Mouse (Mus musculus): ENCODE measurements around the gene Aff1. TPM values are rescaled to one million over a fixed set of nuclear protein-coding genes. Genes with fewer than 3 reads are reported as not detected.

Aff1 gene
- polyA plus RNA-seq, 1 experiment from 2014 or later: 3.5 TPM

DNA sequence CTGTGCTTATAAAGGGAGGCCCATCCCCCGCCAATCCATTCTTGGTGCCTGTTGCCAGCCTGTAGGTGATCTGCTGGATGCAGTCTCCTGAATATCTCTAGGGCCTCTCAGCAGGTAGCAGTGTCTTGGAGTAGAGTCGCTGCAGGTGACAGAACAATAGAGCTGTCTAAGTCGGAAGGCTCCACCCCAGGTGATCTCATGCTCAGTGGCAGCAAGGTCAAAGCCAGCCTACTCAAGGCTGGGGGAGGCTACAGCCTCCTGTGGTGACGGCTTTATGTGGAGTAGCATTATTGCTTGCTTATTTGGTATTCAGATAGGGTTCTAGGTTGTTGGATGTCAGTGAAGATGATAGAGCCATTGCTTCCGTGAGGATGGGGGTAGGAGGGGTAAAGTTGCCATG is 121.1 kb downstream of the Aff1 start:
- 71% methylated on average over 5 of the region's 5 CpGs for WGBS
- no peak for DNase-seq (ENCODE audit: low spot score)
- H3K4me3 ChIP-seq: no peak overlapping the region
- H3K27me3 ChIP-seq (ENCODE audit: low read depth, poor library complexity, severe bottlenecking): no peaks in the 10 kb centered on the region
- no peaks in the 10 kb centered on the region for H3K36me3 ChIP-seq
- H3K9me3 ChIP-seq (replicated peaks): no peaks in the 10 kb centered on the region
- H3K4me1 ChIP-seq: peaks cover 15% of the 10 kb centered on the region
- no peak overlapping the region for H3K27ac ChIP-seq (replicated peaks)

DNA sequence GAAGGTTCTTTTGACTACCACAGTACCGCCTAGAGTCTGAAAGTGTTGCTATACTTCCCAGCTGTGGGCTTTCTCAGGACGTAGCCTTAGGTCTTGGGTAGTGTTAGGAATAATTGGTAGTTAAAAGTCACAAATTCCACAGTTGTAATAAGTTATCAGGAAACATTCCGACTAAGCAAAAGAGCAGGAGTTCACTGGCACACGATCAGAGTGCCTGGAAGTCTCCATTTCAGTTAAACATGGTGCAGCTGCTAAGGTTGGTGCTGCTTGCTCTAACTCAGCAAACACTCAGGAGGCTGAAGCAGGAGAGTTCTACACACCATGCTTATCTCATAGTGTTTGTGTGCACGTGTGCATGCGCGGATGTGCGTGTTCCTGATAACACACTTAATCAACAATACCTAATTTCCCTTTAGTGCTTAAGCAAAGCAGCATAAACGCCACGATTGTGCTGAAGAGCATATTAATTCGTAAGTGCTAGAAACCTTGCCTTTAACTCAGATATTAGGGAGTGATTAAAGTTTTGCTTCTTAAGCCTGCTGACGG is 121.9 kb downstream of the Aff1 start:
- Histone ChIP-seq H3K4me3 (no peak overlapping the region), H3K36me3 (no peaks in the 10 kb centered on the region), H3K9me3 (replicated peaks) (no peaks in the 10 kb centered on the region), H3K27me3 (ENCODE audit: low read depth, poor library complexity, severe bottlenecking) (no peaks in the 10 kb centered on the region), H3K27ac (replicated peaks) (no peak overlapping the region), H3K4me1 (peaks cover 15% of the 10 kb centered on the region)
- DNase-seq (ENCODE audit: low spot score): no peak
- WGBS: 89% methylated on average over 12 of the region's 12 CpGs

DNA sequence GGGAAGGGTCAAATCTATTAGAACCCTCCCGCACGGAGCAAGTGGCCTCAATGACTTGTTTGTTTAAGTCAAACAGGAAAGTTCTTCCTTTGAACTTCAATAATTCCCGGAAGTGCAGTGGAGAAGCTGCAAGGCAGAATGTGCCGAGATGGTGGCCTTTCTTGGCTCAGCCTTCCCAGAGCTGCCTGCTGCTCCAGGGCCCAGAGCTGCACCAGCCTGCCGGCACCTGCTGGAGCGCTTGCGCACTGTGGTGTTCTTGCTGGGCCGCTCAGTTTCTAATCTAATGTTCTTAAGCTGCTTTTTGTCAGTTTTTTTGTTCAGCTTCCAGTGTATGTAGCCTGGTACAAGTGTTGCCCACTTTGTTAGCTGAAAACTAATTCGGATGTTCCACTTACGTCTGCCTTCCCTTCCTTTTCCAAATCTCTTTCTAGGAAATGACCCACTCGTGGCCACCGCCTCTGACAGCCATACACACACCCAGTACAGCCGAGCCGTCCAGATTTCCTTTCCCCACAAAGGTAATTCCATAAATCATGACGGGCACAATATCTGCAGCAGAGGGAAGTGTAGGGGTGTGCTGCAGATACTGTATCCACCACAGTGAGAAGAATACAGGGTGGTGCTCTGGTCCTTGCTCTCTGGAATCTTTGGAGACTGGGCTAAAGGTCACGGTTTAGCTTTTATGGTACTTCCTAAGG is 122.5 kb downstream of the Aff1 start:
- no peak for DNase-seq (ENCODE audit: low spot score)
- H3K36me3 ChIP-seq: no peaks in the 10 kb centered on the region
- no peak overlapping the region for H3K27ac ChIP-seq (replicated peaks)
- H3K27me3 ChIP-seq (ENCODE audit: low read depth, poor library complexity, severe bottlenecking): no peaks in the 10 kb centered on the region
- H3K9me3 ChIP-seq (replicated peaks): no peaks in the 10 kb centered on the region
- 70% methylated on average over 16 of the region's 16 CpGs for WGBS
- H3K4me3 ChIP-seq: no peak overlapping the region
- H3K4me1 ChIP-seq: peaks cover 15% of the 10 kb centered on the region

DNA sequence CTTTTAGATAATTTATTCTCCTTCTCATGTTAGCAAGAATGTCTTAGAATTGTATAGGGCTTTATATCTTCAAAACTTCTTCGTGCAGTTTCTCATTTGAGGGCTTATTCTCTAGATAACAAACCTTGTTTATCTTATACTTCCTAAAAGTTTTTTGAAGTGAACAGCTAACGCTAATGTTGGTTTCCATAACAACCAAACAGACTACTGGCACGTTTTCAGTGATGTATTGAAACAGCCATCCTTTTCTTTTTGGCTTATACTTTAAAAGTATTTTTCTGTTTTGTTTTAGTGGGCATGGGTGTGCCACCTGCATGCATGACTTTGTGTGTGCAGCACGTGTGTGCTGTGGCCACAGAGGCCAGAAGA is 123.1 kb downstream of the Aff1 start:
- no peaks in the 10 kb centered on the region for H3K9me3 ChIP-seq (replicated peaks)
- H3K27me3 ChIP-seq (ENCODE audit: low read depth, poor library complexity, severe bottlenecking): no peaks in the 10 kb centered on the region
- WGBS: 71% methylated on average over 4 of the region's 4 CpGs
- peaks cover 17% of the 10 kb centered on the region for H3K4me1 ChIP-seq
- H3K27ac ChIP-seq (replicated peaks): no peak overlapping the region
- no peak for DNase-seq (ENCODE audit: low spot score)
- no peak overlapping the region for H3K4me3 ChIP-seq
- no peaks in the 10 kb centered on the region for H3K36me3 ChIP-seq

DNA sequence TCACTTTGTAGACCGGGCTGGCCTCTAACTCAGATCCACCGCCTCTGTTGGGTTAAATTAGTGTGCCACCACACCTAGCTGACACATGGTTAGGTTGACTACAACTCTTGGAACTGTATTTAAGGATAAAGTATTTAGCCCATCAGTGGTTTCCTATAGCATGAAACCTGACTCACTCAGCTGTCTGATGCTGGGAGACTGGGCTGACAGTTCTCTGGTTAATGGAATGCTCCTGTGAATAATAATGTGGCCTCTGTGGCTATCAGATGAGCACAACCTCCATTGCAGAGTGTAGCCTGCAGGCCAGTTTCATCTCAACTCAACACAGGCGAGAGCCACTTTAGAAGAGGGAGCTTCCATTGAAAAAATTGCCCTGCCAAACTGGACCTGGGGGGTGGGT is 124.5 kb downstream of the Aff1 start:
- no peak for DNase-seq (ENCODE audit: low spot score)
- Histone ChIP-seq H3K36me3 (no peaks in the 10 kb centered on the region), H3K27ac (replicated peaks) (no peak overlapping the region), H3K27me3 (ENCODE audit: low read depth, poor library complexity, severe bottlenecking) (no peaks in the 10 kb centered on the region), H3K4me3 (no peak overlapping the region), H3K9me3 (replicated peaks) (no peaks in the 10 kb centered on the region), H3K4me1 (peaks cover 19% of the 10 kb centered on the region)
- whole genome bisulfite sequencing: 87% methylated on average over 3 of the region's 3 CpGs

DNA sequence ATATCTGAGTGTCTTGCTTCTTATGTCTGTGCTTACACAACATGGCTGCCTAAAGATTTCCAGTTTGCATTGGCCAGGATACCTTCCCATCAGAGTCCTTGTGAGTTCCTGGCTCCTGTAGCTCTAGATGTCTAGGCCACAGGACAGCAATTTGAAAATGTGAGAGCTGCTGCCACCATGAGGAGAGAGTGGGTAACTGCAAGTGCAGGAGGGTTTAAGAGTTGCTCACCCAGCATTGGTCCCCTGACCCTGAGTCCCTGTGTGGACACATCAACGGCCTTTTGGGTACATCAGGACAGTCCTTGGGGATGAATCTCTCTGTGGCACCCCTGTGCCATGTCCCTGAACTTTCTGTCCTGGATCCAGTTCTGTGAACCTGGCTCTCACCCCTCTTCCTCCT is 125.6 kb downstream of the Aff1 start:
- H3K4me1 ChIP-seq: peaks cover 19% of the 10 kb centered on the region
- no peaks in the 10 kb centered on the region for H3K27me3 ChIP-seq (ENCODE audit: low read depth, poor library complexity, severe bottlenecking)
- DNase-seq (ENCODE audit: low spot score): peak; percentile 79
- H3K27ac ChIP-seq (replicated peaks): no peak overlapping the region
- WGBS: 20% methylated on average over 1 of the region's 1 CpGs
- H3K36me3 ChIP-seq: no peaks in the 10 kb centered on the region
- no peak overlapping the region for H3K4me3 ChIP-seq
- no peaks in the 10 kb centered on the region for H3K9me3 ChIP-seq (replicated peaks)

DNA sequence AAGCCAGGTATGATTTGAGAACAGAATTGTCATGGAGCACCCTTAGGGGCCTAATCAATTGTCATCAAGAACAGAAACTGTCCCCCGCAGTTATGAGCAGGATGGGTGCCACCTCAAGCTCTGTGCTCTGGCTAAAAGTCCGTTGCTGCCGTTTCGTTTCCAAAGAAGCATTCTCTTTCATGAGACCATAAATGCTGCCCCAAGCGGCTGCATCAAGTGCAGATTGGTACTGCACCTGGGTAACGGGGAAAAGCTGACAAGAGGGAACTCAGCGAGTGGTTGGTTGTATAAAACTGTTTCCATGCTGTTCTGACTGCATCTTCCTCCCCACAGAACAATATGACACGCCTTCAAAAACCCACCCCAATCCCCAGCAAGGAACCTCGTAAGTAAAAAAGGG is 126.4 kb downstream of the Aff1 start:
- DNase-seq (ENCODE audit: low spot score): no peak
- no peak overlapping the region for H3K27ac ChIP-seq (replicated peaks)
- H3K9me3 ChIP-seq (replicated peaks): no peaks in the 10 kb centered on the region
- H3K27me3 ChIP-seq (ENCODE audit: low read depth, poor library complexity, severe bottlenecking): no peaks in the 10 kb centered on the region
- 91% methylated on average over 9 of the region's 9 CpGs for WGBS
- H3K4me1 ChIP-seq: peaks cover 15% of the 10 kb centered on the region
- H3K36me3 ChIP-seq: no peaks in the 10 kb centered on the region
- no peak overlapping the region for H3K4me3 ChIP-seq

DNA sequence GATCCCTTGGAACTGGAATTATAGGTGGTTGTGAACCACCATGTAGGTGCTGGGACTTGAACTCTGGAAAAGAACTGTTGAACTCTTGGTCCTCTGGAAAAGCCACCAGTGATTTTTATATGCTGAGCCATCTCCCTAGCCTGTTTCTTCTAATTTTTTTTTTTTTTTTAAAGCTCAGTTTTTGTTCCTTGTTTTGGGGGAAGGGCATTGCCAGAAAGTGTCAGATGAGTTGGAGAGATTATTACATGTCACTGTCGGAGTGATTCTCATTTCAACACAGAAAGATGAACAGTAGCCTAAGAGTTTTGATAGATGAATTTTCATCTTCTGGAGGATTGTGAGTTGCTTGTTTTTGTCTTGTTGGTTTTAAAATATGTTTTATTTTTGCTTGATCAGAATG is 127.5 kb downstream of the Aff1 start:
- Histone ChIP-seq H3K27me3 (ENCODE audit: low read depth, poor library complexity, severe bottlenecking) (no peaks in the 10 kb centered on the region), H3K4me1 (peaks cover 9% of the 10 kb centered on the region), H3K36me3 (no peaks in the 10 kb centered on the region), H3K4me3 (no peak overlapping the region), H3K9me3 (replicated peaks) (no peaks in the 10 kb centered on the region), H3K27ac (replicated peaks) (no peak overlapping the region)
- 88% methylated on average over 1 of the region's 1 CpGs for WGBS
- no peak for DNase-seq (ENCODE audit: low spot score)

DNA sequence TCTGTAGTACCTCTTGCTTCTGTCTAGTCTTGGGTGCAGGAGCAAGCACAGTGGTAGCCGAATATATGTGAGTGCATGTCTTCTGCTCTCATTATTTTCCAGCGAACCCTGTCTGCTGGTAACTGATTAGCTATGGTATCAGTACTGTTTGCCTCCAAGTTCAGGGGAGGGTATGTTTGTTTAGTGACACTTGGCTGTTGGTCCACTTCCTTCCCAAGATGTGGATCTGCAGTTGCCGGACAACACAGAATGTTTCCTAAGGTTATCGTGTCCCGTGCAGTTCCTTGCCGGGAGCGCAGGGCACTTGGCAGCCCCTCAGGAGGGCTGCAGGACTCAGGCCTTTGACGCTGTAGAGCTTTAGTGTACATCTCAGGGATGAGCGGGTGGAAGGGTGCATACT is 128.9 kb downstream of the Aff1 start:
- H3K27ac ChIP-seq (replicated peaks): no peak overlapping the region
- H3K4me3 ChIP-seq: no peak overlapping the region
- no peak for DNase-seq (ENCODE audit: low spot score)
- 92% methylated on average over 9 of the region's 9 CpGs for WGBS
- H3K27me3 ChIP-seq (ENCODE audit: low read depth, poor library complexity, severe bottlenecking): no peaks in the 10 kb centered on the region
- H3K9me3 ChIP-seq (replicated peaks): no peaks in the 10 kb centered on the region
- peaks cover 2% of the 10 kb centered on the region; the same call in 1 of the 2 replicates for H3K36me3 ChIP-seq
- 0 out of 2 replicates have a peak, but pooled peaks cover 4% of the 10 kb centered on the region for H3K4me1 ChIP-seq

DNA sequence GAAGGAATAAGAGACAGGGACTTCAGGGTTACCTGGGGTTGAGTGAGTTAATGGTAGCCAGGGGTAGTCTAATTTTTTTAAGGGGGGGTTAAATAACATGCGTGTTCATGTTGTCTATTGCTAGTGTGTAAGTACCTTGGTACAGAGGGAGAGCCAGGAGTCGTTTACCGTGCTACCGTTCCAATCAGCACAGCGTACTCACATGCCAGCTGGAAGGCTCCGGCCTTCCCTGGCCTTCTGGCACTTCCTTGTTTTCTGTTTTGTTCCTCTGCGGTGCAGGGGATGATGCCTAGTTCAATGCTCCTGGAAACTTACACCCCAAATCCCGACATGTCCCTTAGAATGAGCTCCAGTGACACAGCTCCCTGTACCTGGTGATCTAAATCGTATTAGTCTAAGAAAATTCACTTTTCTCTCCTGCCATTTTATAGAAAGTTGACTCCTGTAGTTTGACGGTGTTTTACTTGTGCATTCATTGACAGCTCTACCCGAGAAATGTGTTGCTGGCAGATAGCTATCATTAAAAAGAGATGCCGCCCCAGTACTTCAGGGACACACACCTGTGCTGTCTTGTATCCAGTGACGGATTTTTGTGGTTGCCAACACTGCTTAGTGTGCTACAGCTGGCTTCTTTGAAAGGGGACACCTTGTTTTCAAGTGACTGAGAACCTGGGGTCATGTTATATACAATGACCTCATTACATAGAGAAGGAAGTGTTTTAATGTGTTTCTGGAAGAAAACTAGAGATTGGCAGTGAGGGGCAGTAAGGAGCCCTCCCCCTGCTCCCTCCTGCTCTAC is 129.5 kb downstream of the Aff1 start:
- H3K27me3 ChIP-seq (ENCODE audit: low read depth, poor library complexity, severe bottlenecking): no peaks in the 10 kb centered on the region
- 87% methylated on average over 13 of the region's 13 CpGs for WGBS
- DNase-seq (ENCODE audit: low spot score): no peak
- H3K4me1 ChIP-seq: 0 out of 2 replicates have a peak, but pooled peaks cover 4% of the 10 kb centered on the region
- peaks cover 4% of the 10 kb centered on the region; the same call in 1 of the 2 replicates for H3K36me3 ChIP-seq
- no peaks in the 10 kb centered on the region for H3K9me3 ChIP-seq (replicated peaks)
- H3K27ac ChIP-seq (replicated peaks): no peak overlapping the region
- no peak overlapping the region for H3K4me3 ChIP-seq

DNA sequence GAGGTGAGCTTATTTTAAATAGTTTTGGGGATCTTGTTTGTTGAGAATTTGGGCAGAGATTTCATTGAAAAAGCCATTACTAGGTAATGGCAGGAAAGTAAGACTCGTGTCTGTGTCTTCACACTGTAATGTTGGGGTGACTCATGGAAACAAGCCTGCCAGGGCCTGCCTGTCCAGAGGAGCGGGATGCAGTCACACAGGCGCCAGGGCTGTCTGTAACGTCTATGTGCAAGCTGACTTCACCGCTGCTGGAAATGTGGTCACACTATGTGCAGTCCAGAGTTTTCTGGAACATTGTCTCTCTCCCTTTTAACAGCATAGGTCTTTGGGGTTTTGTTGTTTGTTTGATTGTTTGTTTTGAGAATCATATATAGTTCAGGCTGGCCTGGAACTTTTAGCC is 130.8 kb downstream of the Aff1 start:
- no peak for DNase-seq (ENCODE audit: low spot score)
- Histone ChIP-seq H3K4me1 (0 out of 2 replicates have a peak, but pooled peaks cover 4% of the 10 kb centered on the region), H3K9me3 (replicated peaks) (no peaks in the 10 kb centered on the region), H3K27me3 (ENCODE audit: low read depth, poor library complexity, severe bottlenecking) (no peaks in the 10 kb centered on the region), H3K27ac (replicated peaks) (no peak overlapping the region), H3K36me3 (peaks cover 4% of the 10 kb centered on the region; the same call in 1 of the 2 replicates), H3K4me3 (no peak overlapping the region)
- WGBS: 89% methylated on average over 5 of the region's 5 CpGs

DNA sequence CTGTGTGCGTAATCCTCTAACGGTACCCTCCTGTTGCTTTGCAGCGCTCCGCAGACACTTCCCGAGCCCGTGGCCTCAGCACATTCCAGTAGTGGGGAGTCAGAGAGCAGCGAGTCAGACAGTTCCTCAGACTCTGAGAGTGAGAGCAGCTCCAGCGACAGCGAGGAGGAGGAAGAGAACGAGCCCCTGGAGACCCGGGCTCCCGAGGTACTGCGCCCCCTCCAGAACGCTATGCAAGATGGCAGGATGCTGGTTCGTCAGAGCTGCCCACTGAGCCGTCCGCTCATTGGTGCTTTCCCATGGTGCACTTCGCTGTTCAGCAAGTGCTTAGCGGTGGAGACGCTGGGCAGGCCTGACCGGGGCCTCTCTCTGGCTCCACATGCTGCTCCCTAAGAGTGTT is 136.1 kb downstream of the Aff1 start:
- Histone ChIP-seq H3K27ac (replicated peaks) (0 out of 2 replicates have a peak overlapping the region, but pooled peaks have one; percentile 5), H3K4me1 (no peaks in the 10 kb centered on the region), H3K4me3 (no peak overlapping the region), H3K27me3 (ENCODE audit: low read depth, poor library complexity, severe bottlenecking) (no peaks in the 10 kb centered on the region), H3K9me3 (replicated peaks) (no peaks in the 10 kb centered on the region), H3K36me3 (peaks cover 22% of the 10 kb centered on the region)
- WGBS: 86% methylated on average over 21 of the region's 21 CpGs
- DNase-seq (ENCODE audit: low spot score): no peak

DNA sequence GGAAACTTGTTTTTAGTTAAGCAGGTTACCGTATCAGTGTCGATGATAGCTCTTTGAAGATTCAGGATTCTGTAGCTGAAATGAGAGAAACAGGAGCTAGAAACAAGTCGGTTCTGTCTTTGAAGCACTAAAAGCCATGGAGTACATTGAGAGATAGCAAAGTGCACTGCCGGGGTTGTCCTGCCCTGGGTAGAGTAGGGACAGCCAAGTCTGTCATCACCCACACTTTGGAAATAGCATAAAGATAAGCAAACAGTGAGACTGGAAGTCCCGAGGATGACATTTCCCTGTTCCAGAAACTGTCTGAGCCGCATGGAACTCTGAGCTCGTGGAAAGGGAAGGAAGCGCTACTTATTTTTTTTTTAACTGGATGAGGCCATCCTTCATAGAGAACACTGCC is 136.6 kb downstream of the Aff1 start:
- Histone ChIP-seq H3K36me3 (peaks cover 26% of the 10 kb centered on the region), H3K27ac (replicated peaks) (no peak overlapping the region), H3K27me3 (ENCODE audit: low read depth, poor library complexity, severe bottlenecking) (no peaks in the 10 kb centered on the region), H3K4me3 (no peak overlapping the region), H3K9me3 (replicated peaks) (no peaks in the 10 kb centered on the region), H3K4me1 (no peaks in the 10 kb centered on the region)
- 89% methylated on average over 8 of the region's 8 CpGs for WGBS
- no peak for DNase-seq (ENCODE audit: low spot score)
